Mouse (Mus musculus) thymus, adult 2 months (tissue): ENCODE results near the gene Mrap2. TPM values are rescaled to one million over a fixed set of nuclear protein-coding genes. Genes with fewer than 3 reads are reported as not detected.

ENCODE experiments used
- DNase-seq: peaks from one replicate; pipeline ENCODE4 v3.0.0; 2021
- H3K27ac ChIP-seq: fragments of 200-500 bp; 2 replicates; pipeline ENCODE4 v1.5.1; 2012; ENCODE audit warnings: low read length, control low read depth; ENCODE audit not compliant: control insufficient read depth, insufficient read depth
- H3K27me3 ChIP-seq: fragments of 200-500 bp; 2 replicates; pipeline ENCODE4 v1.6.1; 2012; ENCODE audit warnings: mild to moderate bottlenecking, low read length, moderate library complexity, mixed read lengths; ENCODE audit not compliant: control insufficient read depth, insufficient read depth
- H3K36me3 ChIP-seq: fragments of 200-500 bp; 2 replicates; pipeline ENCODE4 v1.6.1; 2012; ENCODE audit warnings: mild to moderate bottlenecking, low read length, moderate library complexity; ENCODE audit not compliant: control insufficient read depth, insufficient read depth
- H3K4me1 ChIP-seq: fragments of 200-500 bp; replicated peaks from 2 replicates; pipeline ENCODE4 v1.6.1; 2012; ENCODE audit warnings: low read length; ENCODE audit not compliant: control insufficient read depth, insufficient read depth
- H3K4me3 ChIP-seq: fragments of 200-500 bp; 2 replicates; pipeline ENCODE4 v1.5.1; 2012; ENCODE audit warnings: mild to moderate bottlenecking, low read length, control low read depth, moderate library complexity; ENCODE audit not compliant: control insufficient read depth, insufficient read depth
- CTCF ChIP-seq: fragments of 200-500 bp; IDR thresholded peaks from 2 replicates; pipeline ENCODE4 v1.5.1; 2012; ENCODE audit warnings: mild to moderate bottlenecking, control low read depth, low read length, moderate library complexity, borderline replicate concordance; ENCODE audit not compliant: control insufficient read depth, poor library complexity, insufficient read depth; ENCODE audit errors: extremely low read depth
- POLR2A ChIP-seq: fragments of 200-500 bp; IDR thresholded peaks from 2 replicates; pipeline ENCODE4 v1.6.1; 2012; ENCODE audit warnings: mild to moderate bottlenecking, low read length, control low read depth, moderate library complexity; ENCODE audit not compliant: control insufficient read depth, poor library complexity, insufficient read depth; ENCODE audit errors: extremely low read depth
- WGBS: fragments of 180-500 bp; shearing (Covaris S2); methylation state at CpG from one replicate; pipeline ENCODE4 v1.1.7; 2018; 5-methylcytosine and 5-hydroxymethylcytosine counted together
- polyA plus RNA-seq: library from polyadenylated mRNA; depleted of rRNA; stranded (reverse); fragments of >200 nt; gene quantifications from 2 replicates; pipeline ENCODE4 v1.2.3, GENCODE M21; 2012

Gene Mrap2
- polyA plus RNA-seq, 1 experiment, result 0.04 TPM

DNA sequence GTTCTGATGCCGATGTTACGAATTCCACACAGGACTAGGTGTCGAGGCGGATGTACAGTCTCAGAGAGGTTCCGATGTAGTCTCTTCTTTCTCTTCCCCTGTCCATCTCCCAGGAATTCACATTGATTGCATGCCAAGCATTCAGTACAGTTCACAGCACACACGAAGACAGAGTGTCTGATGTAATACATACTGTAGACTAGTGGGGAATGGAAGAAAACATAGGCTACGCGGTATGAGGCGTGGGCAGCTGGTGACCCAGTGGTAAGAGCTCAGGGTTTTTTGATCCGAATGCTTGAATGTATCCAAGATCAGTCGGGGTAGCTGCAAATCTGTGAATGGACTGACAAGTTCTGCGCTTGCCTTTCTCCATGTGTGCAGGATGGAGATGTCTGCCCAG, 25.0 kb downstream of the Mrap2 start:
- no peak for DNase-seq
- Histone ChIP-seq H3K4me3 (no peak overlapping the region), H3K27me3 (no peaks in the 10 kb centered on the region), H3K36me3 (no peaks in the 10 kb centered on the region), H3K4me1 (no peaks in the 10 kb centered on the region), H3K27ac (no peak overlapping the region)
- no peak for TF ChIP-seq CTCF
- no peak for TF ChIP-seq POLR2A
- 95% methylated on average over 12 of the region's 12 CpGs for WGBS

DNA sequence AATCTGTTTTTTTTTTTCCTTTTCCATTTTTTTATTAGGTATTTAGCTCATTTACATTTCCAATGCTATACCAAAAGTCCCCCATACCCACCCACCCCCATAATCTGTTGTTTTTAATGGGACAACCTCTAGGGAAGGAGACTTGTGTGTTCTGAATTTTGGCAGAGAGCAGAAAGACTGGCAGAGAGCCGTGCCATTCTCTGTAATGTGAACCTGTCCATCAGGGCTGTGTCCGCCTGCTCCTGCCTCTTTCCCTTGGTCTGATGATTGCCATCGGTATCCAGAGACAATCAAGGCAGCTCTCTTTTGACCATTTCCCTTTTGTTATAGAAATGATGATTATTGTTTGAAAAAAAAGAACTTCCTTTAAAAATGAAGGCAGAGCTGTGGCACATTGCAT, 26.8 kb downstream of the Mrap2 start:
- DNase-seq, result no peak
- H3K4me1 ChIP-seq, result no peaks in the 10 kb centered on the region
- no peak overlapping the region for H3K4me3 ChIP-seq
- WGBS, result 89% methylated on average over 3 of the region's 3 CpGs
- no peaks in the 10 kb centered on the region for H3K27me3 ChIP-seq
- H3K36me3 ChIP-seq, result no peaks in the 10 kb centered on the region
- H3K27ac ChIP-seq, result no peak overlapping the region
- TF ChIP-seq POLR2A, result no peak
- no peak for TF ChIP-seq CTCF

DNA sequence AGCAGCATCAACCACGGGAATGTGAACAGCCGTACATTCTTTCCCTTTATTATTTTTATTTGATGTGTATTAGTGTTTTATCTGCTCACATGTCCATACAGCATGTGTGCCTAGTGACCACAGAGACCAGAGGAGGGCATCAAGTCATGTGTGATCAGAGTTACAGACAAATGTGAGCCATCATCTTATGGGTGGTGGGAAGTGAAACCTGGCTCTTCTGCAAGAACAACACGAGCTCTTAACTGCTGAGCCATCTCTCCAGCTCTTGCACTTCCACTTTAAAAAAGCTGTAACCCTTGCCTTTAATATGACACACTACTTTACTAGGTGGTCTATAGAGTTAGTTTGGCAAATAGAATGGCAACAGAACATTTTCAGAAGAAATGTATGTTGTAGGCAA, 27.4 kb downstream of the Mrap2 start:
- no peak for TF ChIP-seq POLR2A
- no peak for TF ChIP-seq CTCF
- H3K36me3 ChIP-seq, result no peaks in the 10 kb centered on the region
- 58% methylated on average over 3 of the region's 3 CpGs for WGBS
- no peak for DNase-seq
- H3K27me3 ChIP-seq, result no peaks in the 10 kb centered on the region
- H3K4me1 ChIP-seq, result no peaks in the 10 kb centered on the region
- H3K4me3 ChIP-seq, result no peak overlapping the region
- H3K27ac ChIP-seq, result no peak overlapping the region

DNA sequence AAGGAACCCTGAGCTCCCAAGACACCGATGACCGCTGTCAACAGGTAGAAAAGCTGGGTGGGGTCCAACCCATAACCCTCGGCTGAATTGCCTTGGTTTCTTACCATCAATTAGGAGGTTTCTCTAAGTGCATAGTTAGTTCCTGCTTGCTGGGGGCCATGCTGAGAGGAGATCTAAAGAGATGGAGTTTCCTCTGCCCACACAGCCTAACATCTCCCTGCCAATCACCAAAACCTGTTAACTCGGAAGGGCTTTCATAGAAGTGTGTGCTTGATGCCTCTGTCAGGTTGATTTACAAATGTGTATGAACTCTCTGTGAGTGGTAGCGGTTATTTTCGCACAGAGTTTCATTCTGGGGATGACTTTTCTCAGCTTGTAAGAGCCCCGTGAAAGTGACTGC, 34.4 kb downstream of the Mrap2 start:
- H3K4me3 ChIP-seq, result no peak overlapping the region
- no peak for DNase-seq
- no peaks in the 10 kb centered on the region for H3K36me3 ChIP-seq
- no peaks in the 10 kb centered on the region for H3K4me1 ChIP-seq
- H3K27me3 ChIP-seq, result no peaks in the 10 kb centered on the region
- 45% methylated on average over 7 of the region's 7 CpGs for WGBS
- H3K27ac ChIP-seq, result no peak overlapping the region
- TF ChIP-seq POLR2A (no peak), CTCF (no peak)

DNA sequence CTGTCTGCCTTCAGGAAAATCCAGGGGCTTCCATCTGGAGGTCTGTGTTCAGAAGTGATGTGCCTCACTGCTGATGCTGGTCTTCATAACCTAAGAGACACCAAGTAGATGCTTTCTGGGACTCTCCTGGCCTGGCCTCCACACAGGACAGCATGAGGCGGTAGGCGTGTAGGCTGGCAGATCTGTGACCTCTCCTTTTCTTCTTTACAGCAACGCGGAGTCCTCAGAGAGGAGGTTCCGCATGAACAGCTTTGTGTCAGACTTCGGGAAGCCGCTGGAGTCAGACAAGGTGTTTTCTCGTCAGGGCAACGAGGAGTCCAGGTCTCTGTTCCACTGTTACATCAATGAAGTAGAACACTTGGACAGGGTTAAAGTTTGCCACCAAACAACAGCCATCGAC, 38.1 kb downstream of the Mrap2 start:
- H3K4me1 ChIP-seq, result no peaks in the 10 kb centered on the region
- H3K27me3 ChIP-seq, result no peaks in the 10 kb centered on the region
- no peak for DNase-seq
- no peak overlapping the region for H3K4me3 ChIP-seq
- H3K36me3 ChIP-seq, result no peaks in the 10 kb centered on the region
- 91% methylated on average over 10 of the region's 10 CpGs for WGBS
- no peak for TF ChIP-seq CTCF
- no peak for TF ChIP-seq POLR2A
- no peak overlapping the region for H3K27ac ChIP-seq

DNA sequence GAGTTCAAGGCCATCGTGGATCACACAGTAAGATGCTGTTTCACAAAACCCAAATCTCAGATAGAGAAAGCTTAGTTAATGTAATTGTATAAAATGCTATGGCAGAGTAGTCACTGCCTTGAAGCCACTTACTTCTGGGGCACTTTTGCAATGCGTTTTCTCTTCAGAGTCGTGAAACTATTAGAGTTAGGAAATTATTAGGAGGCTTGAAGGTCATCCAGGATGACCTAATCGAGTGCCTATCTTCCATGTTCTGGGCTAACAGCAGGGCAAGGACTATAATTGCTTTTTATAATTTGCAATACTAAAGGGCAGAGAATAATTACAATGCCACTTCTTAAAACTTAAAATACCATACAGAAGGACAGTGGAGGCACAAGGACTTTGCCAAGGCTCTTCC, 43.2 kb downstream of the Mrap2 start:
- whole genome bisulfite sequencing, result 91% methylated on average over 4 of the region's 4 CpGs
- TF ChIP-seq CTCF (no peak), POLR2A (no peak)
- DNase-seq, result no peak
- Histone ChIP-seq H3K36me3 (peaks cover 5% of the 10 kb centered on the region), H3K4me1 (no peaks in the 10 kb centered on the region), H3K27me3 (no peaks in the 10 kb centered on the region), H3K4me3 (no peak overlapping the region), H3K27ac (no peak overlapping the region)

DNA sequence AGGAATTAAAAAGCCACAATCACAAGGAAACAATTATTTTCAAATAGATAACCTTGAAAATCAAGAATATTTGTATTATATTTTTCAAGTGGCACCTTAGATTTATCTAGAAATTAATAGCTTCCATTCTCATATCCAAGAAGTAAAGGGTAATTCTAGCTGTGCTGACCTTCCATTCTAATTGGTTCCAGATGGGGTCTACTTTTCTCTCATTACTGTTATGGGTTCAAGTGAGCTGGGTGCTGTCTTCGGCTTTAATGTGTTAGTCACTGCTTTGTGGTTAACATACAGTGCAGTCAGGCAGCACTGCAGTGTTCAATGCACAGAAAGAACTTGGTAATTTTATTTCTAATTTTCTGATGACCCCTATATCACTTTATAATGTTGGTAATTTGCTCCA, 49.6 kb downstream of the Mrap2 start:
- peaks cover 18% of the 10 kb centered on the region for H3K36me3 ChIP-seq
- no peak for DNase-seq
- 93% methylated on average over 1 of the region's 1 CpGs for WGBS
- TF ChIP-seq POLR2A (no peak), CTCF (no peak)
- H3K27me3 ChIP-seq, result no peaks in the 10 kb centered on the region
- no peaks in the 10 kb centered on the region for H3K4me1 ChIP-seq
- H3K27ac ChIP-seq, result no peak overlapping the region
- H3K4me3 ChIP-seq, result no peak overlapping the region

DNA sequence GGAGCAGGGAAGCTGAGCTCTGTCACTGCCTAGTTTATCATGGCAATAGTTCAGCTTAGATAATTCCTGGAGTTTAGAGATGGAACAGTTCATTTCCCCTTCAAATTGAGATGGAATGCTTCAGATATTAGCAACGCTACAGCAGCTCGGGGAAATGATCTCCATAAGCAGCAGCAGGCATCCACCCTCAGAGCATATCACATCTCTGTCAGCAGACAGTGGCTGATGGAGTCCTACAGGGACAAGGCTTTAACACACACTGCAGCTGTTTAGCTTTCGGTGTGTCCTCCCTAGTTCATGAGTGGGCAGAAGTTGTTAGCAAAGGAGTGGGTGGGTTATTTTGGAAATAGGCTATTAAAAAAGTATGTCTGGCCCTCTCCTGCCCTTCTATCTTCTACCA, 53.2 kb downstream of the Mrap2 start:
- no peak overlapping the region for H3K27ac ChIP-seq
- no peak overlapping the region for H3K4me3 ChIP-seq
- TF ChIP-seq POLR2A (no peak), CTCF (no peak)
- H3K4me1 ChIP-seq, result no peaks in the 10 kb centered on the region
- no peak for DNase-seq
- H3K36me3 ChIP-seq, result peaks cover 17% of the 10 kb centered on the region
- 96% methylated on average over 3 of the region's 3 CpGs for WGBS
- H3K27me3 ChIP-seq, result no peaks in the 10 kb centered on the region
